Mouse (Mus musculus) myocyte (in vitro differentiated cells): ENCODE results near the gene Raver1. TPM values are rescaled to one million over a fixed set of nuclear protein-coding genes. Genes with fewer than 3 reads are reported as not detected.
A peak's percentile ranks its signal among the peaks of the same experiment; 100 is the strongest.

Experiments
- H3K27me3 ChIP-seq: one replicate; pipeline ENCODE4 v1.6.1; 2011; ENCODE audit not compliant: control insufficient read depth, insufficient read depth, insufficient read length
- H3K36me3 ChIP-seq: one replicate; pipeline ENCODE4 v1.6.1; 2011; ENCODE audit not compliant: control insufficient read depth, insufficient read depth
- H3K4me2 ChIP-seq: one replicate; pipeline ENCODE4 v1.6.1; 2011; ENCODE audit warnings: low read depth, control low read depth
- H3K4me3 ChIP-seq: one replicate; pipeline ENCODE4 v1.5.1; 2011; ENCODE audit warnings: mild to moderate bottlenecking, control low read depth, moderate library complexity
- H3K79me2 ChIP-seq: one replicate; pipeline ENCODE4 v1.6.1; 2011; ENCODE audit not compliant: control insufficient read depth, insufficient read depth
- H3ac ChIP-seq: one replicate; pipeline ENCODE4 v1.6.1; 2011; ENCODE audit not compliant: control insufficient read depth, insufficient read length
- CEBPB ChIP-seq: IDR thresholded peaks from 2 replicates; pipeline ENCODE4 v1.6.1; 2011; ENCODE audit warnings: mild to moderate bottlenecking, moderate library complexity; ENCODE audit not compliant: poor library complexity, insufficient read depth, severe bottlenecking
- E2F4 ChIP-seq: IDR thresholded peaks from one replicate; pipeline ENCODE4 v1.6.1; 2011; ENCODE audit warnings: mild to moderate bottlenecking, control low read depth, moderate library complexity; ENCODE audit not compliant: insufficient read depth
- MAX ChIP-seq: IDR thresholded peaks from one replicate; pipeline ENCODE4 v1.6.1; 2011; ENCODE audit warnings: low read depth, mild to moderate bottlenecking, control low read depth
- MYOD1 ChIP-seq, 3 experiments: IDR thresholded peaks; one replicate each; pipeline ENCODE4 v1.6.1; 2011; ENCODE audit warnings: control low read depth in 2 of 3, low read depth in 2 of 3, mild to moderate bottlenecking in 2 of 3, moderate library complexity in 1 of 3; ENCODE audit not compliant: insufficient read length in 2 of 3, control insufficient read depth in 1 of 3
- MYOG ChIP-seq, 3 experiments: IDR thresholded peaks; one replicate each; pipeline ENCODE4 v1.6.1; 2011; ENCODE audit warnings: control low read depth in 2 of 3, low read depth in 2 of 3, mild to moderate bottlenecking in 2 of 3; ENCODE audit not compliant: insufficient read length in 2 of 3, control insufficient read depth in 1 of 3, insufficient read depth in 1 of 3
- POLR2A ChIP-seq: IDR thresholded peaks from one replicate; pipeline ENCODE4 v1.6.1; 2011; ENCODE audit warnings: low read depth, mild to moderate bottlenecking, control low read depth, moderate library complexity; ENCODE audit not compliant: insufficient read length
- POLR2AphosphoS2 ChIP-seq: IDR thresholded peaks from one replicate; pipeline ENCODE4 v1.6.1; 2011; ENCODE audit warnings: low read depth, control low read depth; ENCODE audit not compliant: insufficient read length
- REST ChIP-seq: IDR thresholded peaks from one replicate; pipeline ENCODE4 v1.6.1; 2011; ENCODE audit warnings: mild to moderate bottlenecking, control low read depth, moderate library complexity; ENCODE audit not compliant: insufficient read depth, insufficient read length
- SRF ChIP-seq: IDR thresholded peaks from one replicate; pipeline ENCODE4 v1.6.1; 2011; ENCODE audit warnings: low read depth; ENCODE audit not compliant: control insufficient read depth, insufficient read length
- TCF12 ChIP-seq: IDR thresholded peaks from one replicate; pipeline ENCODE4 v1.6.1; 2011; ENCODE audit warnings: mild to moderate bottlenecking, control low read depth; ENCODE audit not compliant: poor library complexity, insufficient read depth, severe bottlenecking
- TCF3 ChIP-seq: IDR thresholded peaks from one replicate; pipeline ENCODE4 v1.6.1; 2011; ENCODE audit warnings: low read depth, control low read depth; ENCODE audit not compliant: insufficient read length
- USF1 ChIP-seq: IDR thresholded peaks from one replicate; pipeline ENCODE4 v1.6.1; 2011; ENCODE audit warnings: low read depth, mild to moderate bottlenecking, control low read depth, moderate library complexity
- polyA plus RNA-seq: library from polyadenylated mRNA; unstranded; fragments of >200 nt; fragmentation: generic; extraction: Trizol; gene quantifications from one replicate; pipeline ENCODE4 v1.2.1, GENCODE M21; 2012; ENCODE audit warnings: missing spikeins

The Raver1 gene
- polyA plus RNA-seq, 1 experiment, result 24.6 TPM

DNA sequence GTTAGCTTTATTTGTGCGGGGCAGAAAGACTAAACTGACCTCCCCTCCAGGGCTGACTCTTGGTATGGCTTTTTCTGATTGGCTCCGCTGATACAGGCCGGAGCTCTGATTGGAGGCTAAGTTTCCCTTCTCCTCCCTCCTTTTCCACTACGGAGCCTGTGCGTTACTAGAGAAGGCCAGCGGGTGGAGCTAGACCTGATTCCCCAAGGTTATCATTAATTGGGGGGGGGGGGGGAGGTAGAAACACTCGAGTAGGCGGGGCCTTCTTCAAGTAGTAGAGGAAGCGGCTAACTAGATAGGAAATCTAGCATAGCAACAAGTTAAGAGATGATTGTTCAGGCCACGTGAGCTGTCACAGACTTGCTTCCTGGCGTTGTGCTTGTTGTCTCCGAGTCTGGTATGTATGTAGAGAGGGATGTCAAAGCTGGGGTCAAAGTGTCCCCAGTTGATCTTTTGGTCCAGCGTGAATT, 61.0 kb downstream of the Raver1 start:
- Histone ChIP-seq H3K4me3 (peak overlapping the region; percentile 45), H3ac (no peak overlapping the region), H3K36me3 (no peaks in the 10 kb centered on the region), H3K4me2 (peak overlapping the region; percentile 100), H3K27me3 (peaks cover 11% of the 10 kb centered on the region), H3K79me2 (no peaks in the 10 kb centered on the region)
- TF ChIP-seq TCF3 (no peak), USF1 (peak; percentile 33)

GRCm38 (mm10) chr9:21030055-21030600, 61.7 kb downstream of the Raver1 start:
- no peaks in the 10 kb centered on the region for H3K36me3 ChIP-seq
- peak overlapping the region; percentile 100 for H3K4me2 ChIP-seq
- no peak overlapping the region for H3ac ChIP-seq
- peaks cover 4% of the 10 kb centered on the region for H3K27me3 ChIP-seq
- H3K79me2 ChIP-seq, result no peaks in the 10 kb centered on the region
- peak overlapping the region; percentile 45 for H3K4me3 ChIP-seq
- TF ChIP-seq MAX, result no peak

DNA sequence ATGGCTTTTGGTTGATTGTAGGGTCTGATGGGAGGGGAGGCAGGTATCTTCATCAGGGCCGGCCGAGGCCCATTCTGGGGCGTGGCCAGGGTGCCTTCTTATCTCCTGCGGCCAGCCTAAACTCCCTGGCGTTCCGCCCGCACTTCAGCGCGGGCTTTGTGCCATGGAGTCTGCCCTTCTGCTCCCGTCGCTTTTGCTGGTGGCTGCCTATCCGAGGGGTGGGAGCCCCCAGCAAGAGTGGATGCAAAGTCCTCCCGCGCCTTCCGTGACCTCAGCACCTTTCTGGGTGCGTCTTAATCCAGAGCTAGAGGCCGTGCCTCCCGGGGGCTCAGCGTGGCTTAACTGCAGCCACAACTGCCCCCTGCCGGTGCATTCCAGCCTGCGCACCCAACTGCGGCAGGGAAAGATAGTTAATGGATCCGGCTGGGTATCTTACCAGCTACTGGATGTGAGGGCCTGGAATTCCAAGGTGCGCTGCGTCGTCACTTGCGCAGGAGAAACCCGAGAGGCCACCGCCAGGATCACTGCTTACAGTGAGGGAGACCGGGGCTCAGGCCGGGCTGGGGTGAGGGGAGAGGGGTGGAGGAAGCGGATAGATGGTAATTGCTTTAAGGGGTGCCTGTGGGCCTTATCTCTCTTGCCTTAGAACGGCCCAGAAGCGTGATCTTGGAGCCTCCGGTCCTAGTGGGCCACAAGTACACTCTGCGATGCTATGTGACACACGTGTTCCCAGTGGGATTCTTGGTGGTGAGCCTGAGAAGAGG, 62.3 kb downstream of the Raver1 start, which contains the start of gene Icam4:
TSS of gene Icam4 (plus strand) at position 83 of the 764 bp plus-strand sequence.
- H3K79me2 ChIP-seq, result no peaks in the 10 kb centered on the region
- H3K36me3 ChIP-seq, result no peaks in the 10 kb centered on the region
- TF ChIP-seq MYOD1 (IDR thresholded peaks at IDR 0.05; ENCODE audit: control insufficient read depth in 1 of 3, insufficient read length in 2 of 3, low read depth in 2 of 3) (peak in 1 of 3 experiments; percentile 12), MYOG (IDR thresholded peaks at IDR 0.05; ENCODE audit: control insufficient read depth in 1 of 3, insufficient read depth in 1 of 3, insufficient read length in 2 of 3, low read depth in 2 of 3) (no peak), REST (no peak), TCF3 (no peak)
- H3K4me3 ChIP-seq, result peak within 1 kb of the TSS; percentile 45
- H3K4me2 ChIP-seq, result peak within 1 kb of the TSS; percentile 100
- no peak within 1 kb of the TSS for H3ac ChIP-seq
- peaks cover 4% of the 10 kb centered on the region for H3K27me3 ChIP-seq

GRCm38 (mm10) chr9:21028560-21029110, 63.2 kb downstream of the Raver1 start:
- H3K4me2 ChIP-seq, result no peak overlapping the region
- TF ChIP-seq TCF3 (no peak), POLR2A (no peak), CEBPB (no peak), POLR2AphosphoS2 (no peak), TCF12 (no peak), SRF (no peak), MAX (no peak), REST (no peak), E2F4 (no peak), MYOD1 (IDR thresholded peaks at IDR 0.05; ENCODE audit: control insufficient read depth in 1 of 3, insufficient read length in 2 of 3, low read depth in 2 of 3) (no peak), USF1 (no peak), MYOG (IDR thresholded peaks at IDR 0.05; ENCODE audit: control insufficient read depth in 1 of 3, insufficient read depth in 1 of 3, insufficient read length in 2 of 3, low read depth in 2 of 3) (no peak)

DNA sequence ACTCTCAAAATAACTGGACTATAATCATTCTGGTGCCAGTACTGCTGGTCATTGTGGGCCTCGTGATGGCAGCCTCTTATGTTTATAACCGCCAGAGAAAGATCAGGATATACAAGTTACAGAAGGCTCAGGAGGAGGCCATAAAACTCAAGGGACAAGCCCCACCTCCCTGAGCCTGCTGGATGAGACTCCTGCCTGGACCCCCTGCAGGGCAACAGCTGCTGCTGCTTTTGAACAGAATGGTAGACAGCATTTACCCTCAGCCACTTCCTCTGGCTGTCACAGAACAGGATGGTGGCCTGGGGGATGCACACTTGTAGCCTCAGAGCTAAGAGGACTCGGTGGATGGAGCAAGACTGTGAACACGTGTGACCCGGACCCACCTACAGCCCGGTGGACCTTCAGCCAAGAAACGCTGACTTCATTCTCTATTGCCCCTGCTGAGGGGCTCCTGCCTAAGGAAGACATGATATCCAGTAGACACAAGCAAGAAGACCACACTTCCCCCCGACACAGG, 64.0 kb downstream of the Raver1 start:
- Histone ChIP-seq H3K36me3 (no peaks in the 10 kb centered on the region), H3ac (no peak overlapping the region), H3K4me2 (no peak overlapping the region), H3K27me3 (no peaks in the 10 kb centered on the region), H3K79me2 (no peaks in the 10 kb centered on the region), H3K4me3 (no peak overlapping the region)
- TF ChIP-seq MAX (no peak), MYOD1 (IDR thresholded peaks at IDR 0.05; ENCODE audit: control insufficient read depth in 1 of 3, insufficient read length in 2 of 3, low read depth in 2 of 3) (peak in 2 of 3 experiments; percentile 78 to 83), E2F4 (no peak), MYOG (IDR thresholded peaks at IDR 0.05; ENCODE audit: control insufficient read depth in 1 of 3, insufficient read depth in 1 of 3, insufficient read length in 2 of 3, low read depth in 2 of 3) (peak in 2 of 3 experiments; percentile 44 to 74), TCF3 (no peak)

More at GRCm38 (mm10) chr9:21028560-21029110, 63.2 kb downstream of the Raver1 start:
- Histone ChIP-seq H3ac (no peak overlapping the region), H3K79me2 (no peaks in the 10 kb centered on the region), H3K36me3 (no peaks in the 10 kb centered on the region), H3K4me3 (peak overlapping the region; percentile 45), H3K27me3 (peaks cover 4% of the 10 kb centered on the region)
